Mouse (Mus musculus): ENCODE results near the gene Hp.

Hp gene

GRCm38 (mm10) chr8:109551663-109552062, 27.3 kb downstream of the Hp start:
- no peak for DNase-seq

GRCm38 (mm10) chr8:109544049-109544448, 34.9 kb downstream of the Hp start:
- no peak for DNase-seq

GRCm38 (mm10) chr8:109542748-109543519, 36.0 kb downstream of the Hp start:
- DNase-seq = no peak

- no peak for DNase-seq
Measured at GRCm38 (mm10) chr8:109542165-109542564, 36.8 kb downstream of the Hp start.

GRCm38 (mm10) chr8:109536703-109537102, 42.3 kb downstream of the Hp start:
- peak; percentile 76 for DNase-seq

- DNase-seq = peak; percentile 48
Measured at GRCm38 (mm10) chr8:109535140-109535990, 43.6 kb downstream of the Hp start.
